Mouse (Mus musculus) kidney, adult 11 months (tissue): Measurements from ENCODE around the gene Kremen1.

Source experiments
- DNase-seq: peaks from one replicate; pipeline ENCODE4 v3.0.0; 2022

The Kremen1 gene

DNA sequence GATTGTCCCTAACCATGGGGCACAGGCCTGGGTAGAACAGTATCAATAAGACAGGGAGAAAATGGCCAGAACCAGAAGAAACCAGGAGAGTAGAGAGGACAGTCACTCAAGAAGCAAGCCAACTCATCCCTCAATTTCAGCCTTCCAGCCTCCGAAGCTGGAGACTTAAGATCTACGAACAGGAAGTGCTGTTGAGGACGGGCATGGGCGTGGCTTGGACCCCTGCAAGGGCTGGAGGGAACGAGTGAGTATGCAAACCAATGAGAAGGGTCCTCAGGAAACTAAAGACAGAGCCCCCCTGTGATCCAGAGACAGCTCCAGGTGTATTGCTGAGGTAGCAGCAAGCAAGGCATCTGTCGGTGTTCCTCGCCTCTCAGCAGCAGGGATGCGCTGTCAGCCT, 97.0 kb downstream of the Kremen1 start:
- DNase-seq, result no peak

- no peak for DNase-seq
Observed at GRCm38 (mm10) chr11:5163421-5163820, 97.9 kb downstream of the Kremen1 start.

- DNase-seq, result no peak
Observed at GRCm38 (mm10) chr11:5160722-5161485, 100.5 kb downstream of the Kremen1 start.

DNA sequence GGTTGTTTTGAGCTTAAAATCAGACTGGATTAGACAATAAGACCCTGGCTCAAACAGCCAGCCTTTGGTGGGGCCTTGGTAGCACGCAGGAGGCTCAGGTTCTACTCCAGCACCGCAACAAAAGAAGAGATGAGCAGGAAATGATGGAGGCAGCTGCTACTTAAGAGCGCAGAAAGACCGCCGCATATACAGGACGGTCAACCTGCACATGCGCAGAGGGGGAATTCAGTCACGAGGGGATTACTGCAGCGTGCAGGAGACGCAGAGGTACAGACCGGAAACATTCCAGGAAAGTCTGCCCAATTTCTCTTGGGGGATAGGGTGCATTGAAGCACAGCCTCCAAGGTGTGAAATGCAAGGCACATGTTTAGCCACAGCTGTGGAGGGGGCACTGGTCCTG, 103.3 kb downstream of the Kremen1 start:
- DNase-seq, result no peak

DNA sequence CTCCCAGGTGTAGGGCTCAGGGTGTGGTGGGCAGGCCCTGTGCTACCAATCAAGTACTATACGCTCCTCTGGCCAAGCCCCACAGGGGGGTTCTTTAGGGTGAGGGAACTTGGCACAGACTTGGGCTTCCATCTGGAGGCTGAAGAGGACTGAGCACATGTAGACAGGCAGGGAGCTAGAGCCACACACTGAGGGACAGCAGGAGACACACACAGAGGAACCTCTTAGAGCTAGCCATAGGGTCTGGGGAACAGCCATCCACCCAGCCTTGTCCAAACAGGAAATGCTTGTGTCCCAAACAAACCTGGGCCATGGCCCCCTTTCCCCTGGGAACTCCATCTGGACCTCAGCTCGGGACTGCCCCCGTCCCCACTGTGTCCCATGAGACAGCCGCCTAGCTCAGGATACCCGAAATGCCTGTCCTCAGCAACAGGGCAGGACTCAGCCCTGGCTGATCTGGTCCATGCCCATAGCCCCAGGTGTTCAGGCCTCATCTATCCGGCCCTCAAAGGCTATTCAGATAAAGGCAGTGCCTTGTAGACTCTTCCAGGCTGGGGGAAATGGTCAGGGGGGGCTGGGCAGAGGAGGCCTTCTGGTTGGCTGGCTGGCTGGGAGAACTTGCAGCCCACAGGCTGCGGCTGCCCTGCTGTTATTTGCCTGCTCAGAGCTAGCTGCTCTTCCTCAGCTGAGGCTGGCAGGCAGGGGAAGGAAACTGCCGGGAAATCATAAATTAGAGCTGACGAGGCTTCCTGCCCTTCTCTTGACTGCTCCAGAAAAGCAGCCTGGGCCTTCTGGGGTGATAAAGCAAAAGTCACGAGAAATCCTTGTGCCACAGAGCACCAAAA, 106.2 kb downstream of the Kremen1 start:
- DNase-seq, result peak; percentile 71

DNA sequence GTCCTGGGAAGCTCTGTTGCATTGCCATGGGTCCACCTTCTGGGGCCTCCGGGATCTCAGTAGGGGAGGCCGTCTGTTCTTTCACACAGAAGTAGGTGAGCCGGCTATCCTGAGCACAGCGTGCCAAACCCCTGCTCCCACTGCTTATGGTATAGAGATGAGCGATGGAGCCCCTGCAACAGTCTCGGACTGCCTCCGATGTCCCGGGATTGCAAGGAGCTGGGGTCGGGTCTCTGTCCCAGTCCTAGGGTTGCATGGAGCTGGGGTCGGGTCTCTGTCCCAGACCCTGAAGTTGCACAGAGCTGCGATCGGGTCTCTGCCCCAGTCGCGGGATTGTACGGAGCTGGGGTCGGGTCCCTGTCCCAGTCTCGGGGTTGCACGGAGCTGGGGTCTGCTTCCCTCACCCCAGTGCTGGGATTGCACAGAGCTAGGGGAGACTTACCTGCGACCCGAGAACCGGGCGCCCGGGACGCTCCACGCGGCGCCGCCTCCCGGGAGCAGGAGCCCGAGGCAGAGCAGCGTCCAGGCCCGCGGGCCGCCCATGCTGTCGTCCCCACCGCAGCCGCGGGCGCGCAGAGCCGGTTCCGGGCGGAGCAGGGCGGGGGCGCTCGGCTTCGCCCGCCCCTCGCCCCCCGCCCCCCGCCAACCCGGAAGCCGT, 109.5 kb downstream of the Kremen1 start, which contains the start of gene Emid1:
Gene Emid1 (minus strand): TSS at position 578 of the 658 bp plus-strand sequence.
- DNase-seq, result no peak

DNA sequence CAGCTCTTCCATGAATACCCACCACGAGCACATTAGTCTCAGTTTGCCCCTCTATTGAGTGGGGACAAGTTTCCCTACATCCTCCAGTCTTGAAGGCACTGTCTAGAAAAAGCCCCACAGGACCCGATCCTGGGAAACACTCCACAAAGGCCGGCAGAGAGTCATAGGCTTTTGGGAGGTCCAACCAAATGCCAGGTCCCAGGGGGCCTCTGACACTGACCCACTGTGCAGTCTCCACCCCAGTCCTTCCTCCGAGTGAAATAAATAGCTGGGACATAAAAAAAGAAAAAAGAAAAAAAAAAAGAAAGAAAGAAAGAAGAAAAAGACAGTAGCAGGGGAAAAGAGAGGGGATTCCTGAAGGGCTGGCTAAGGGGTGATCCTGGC, 110.1 kb downstream of the Kremen1 start:
- no peak for DNase-seq

DNA sequence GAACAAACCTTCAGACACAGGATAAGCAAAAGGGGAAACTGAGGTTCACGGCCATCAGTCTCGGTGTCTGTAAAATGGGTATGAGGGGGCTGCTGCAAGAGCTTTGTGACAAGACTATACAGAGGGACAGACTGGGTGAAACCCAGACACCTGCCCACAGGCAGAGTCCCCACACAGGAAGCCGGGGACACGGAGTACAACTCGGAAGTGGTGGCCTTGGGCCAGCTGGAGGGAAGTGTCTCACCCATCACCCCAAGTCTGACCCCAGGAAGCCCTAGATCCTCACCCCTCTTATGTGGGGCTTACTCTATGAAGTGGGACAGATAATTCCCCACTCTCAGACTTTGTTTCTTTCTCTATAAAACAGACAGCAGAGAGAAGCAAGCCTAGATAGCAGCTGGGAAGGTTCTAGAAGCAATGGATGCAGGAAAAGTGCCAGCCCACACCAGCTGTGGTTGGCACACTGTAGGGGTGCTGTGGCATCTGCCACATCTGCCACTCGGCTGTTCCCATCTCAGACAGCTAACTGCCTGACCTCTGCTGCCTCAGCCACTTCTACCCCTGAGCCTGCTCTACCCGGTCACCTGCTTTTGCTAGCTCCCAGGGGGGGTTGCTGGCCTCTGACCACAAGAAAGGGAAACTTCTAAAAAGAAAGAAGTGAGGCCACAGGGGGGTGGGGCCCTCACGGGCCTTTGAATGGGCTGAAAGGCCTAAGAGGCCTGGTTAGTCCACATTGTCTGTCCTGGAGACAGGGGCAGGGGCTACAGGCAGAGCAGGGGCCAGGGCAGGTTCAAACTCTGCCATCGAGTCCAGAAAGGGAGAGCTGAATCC, 110.7 kb downstream of the Kremen1 start:
- no peak for DNase-seq

GRCm38 (mm10) chr11:5149955-5150354, 111.4 kb downstream of the Kremen1 start:
- DNase-seq, result no peak

DNA sequence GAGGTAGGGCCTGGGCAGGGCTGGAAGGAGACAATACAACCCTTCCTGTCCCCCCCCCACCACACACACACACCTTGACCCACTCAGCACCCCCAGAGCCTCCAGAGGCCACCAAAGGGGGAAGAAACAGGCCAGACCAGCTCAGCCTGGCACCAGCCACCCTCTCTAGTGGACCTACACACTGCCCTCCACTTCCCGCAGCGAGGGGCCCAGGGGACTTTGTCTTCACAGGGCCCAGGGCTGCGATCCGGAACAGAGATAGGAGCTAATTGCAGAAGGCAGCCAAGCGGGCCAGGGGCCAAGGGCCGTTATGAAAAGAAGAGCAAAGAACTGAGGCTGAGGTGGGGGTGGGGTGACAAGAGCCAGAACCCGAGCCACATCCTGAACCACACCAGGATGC, 112.1 kb downstream of the Kremen1 start:
- peak; percentile 74 for DNase-seq

DNA sequence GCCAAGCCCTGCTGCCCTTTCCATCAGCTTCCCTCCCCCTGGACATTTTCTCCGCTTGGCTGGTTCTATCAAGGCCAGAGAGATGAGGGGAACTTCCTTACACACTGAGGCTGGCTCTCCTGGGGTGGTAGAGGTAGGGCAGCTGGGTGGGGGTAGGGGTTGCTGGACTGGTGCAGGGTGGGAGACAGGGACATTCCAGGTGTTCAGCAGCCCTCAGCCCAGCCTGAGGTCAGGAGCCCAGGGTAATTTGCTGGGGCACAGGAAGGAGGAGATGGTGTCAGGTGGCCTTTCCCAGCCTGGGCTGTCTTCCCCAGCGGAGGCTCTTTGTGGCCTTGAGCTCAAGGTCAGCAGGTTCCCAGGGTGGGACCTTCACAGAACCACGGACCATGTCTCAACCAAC, 115.8 kb downstream of the Kremen1 start:
- DNase-seq, result no peak

DNA sequence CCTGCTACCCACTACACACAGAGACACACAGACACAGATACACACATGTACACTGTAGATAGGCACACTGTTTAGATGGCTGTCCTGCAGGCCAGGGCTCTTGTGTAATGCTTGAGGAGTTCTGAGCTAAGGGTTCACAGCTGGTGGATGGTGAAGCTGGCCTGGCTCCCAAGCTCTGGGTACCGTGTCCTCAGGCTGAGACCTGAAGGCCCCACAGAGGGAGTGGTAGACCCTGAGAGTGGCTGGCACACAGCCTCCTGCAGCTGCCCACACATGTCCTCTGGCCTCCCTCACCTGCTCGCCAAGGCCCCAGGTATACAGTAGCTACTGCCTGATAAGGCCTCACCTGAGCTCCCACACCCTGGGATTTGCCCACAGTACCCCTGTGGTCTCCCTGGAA, 119.4 kb downstream of the Kremen1 start:
- DNase-seq, result no peak
